Mouse (Mus musculus) neutrophil, adult 5-6 weeks (primary cell): ENCODE results near the gene Dmc1. TPM values are rescaled to one million over a fixed set of nuclear protein-coding genes. Genes with fewer than 3 reads are reported as not detected.

Experiments used
- ATAC-seq: fragments of 151-379, 151-347 bp; 2 replicates; pipeline ENCODE4 v1.8.0; 2017; ENCODE audit warnings: mild to moderate bottlenecking, moderate TSS enrichment; ENCODE audit not compliant: insufficient number of reproducible peaks, poor library complexity, low FRiP score, severe bottlenecking; ENCODE audit errors: extremely low read depth
- total RNA-seq: library from RNA; stranded (forward); fragments of 200-1000 nt; gene quantifications from 2 replicates; pipeline ENCODE4 v1.2.3, GENCODE M21; 2017

Gene Dmc1
- total RNA-seq, result not detected in 2 replicates

- ATAC-seq, result no peak
Observed at GRCm38 (mm10) chr15:79604990-79605665, at the start of gene Dmc1. Gene Dmc1, minus strand, starts transcription at chr15:79605109.

DNA sequence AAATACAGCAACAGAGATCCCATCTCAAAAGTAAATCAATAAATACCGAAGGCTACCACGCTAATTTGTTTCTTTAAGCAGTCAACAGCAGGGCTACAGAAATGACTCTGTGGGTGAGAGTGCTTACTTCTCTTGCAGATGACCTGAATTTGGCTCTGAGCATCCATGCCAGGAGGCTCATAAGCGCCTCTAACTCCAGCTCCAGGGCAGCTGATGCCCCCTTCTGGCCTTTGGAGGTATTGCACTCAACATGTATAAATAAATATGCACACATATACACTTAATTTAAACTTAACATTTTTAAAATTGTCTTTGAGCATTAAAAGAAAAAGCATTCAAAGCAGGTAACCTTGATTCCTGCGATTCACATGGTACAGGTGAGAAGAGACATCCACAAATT, 46.6 kb upstream of the Dmc1 start:
- no peak for ATAC-seq

GRCm38 (mm10) chr15:79650569-79650968, 45.7 kb upstream of the Dmc1 start:
- peak; percentile 83 for ATAC-seq

GRCm38 (mm10) chr15:79648130-79648529, 43.2 kb upstream of the Dmc1 start:
- no peak for ATAC-seq

GRCm38 (mm10) chr15:79645483-79645882, 40.6 kb upstream of the Dmc1 start:
- ATAC-seq, result no peak

GRCm38 (mm10) chr15:79641135-79641817, 36.4 kb upstream of the Dmc1 start:
- ATAC-seq, result no peak

GRCm38 (mm10) chr15:79630471-79630870, 25.6 kb upstream of the Dmc1 start:
- ATAC-seq, result no peak

- no peak for ATAC-seq
Observed at GRCm38 (mm10) chr15:79619770-79620414, 15.0 kb upstream of the Dmc1 start.

DNA sequence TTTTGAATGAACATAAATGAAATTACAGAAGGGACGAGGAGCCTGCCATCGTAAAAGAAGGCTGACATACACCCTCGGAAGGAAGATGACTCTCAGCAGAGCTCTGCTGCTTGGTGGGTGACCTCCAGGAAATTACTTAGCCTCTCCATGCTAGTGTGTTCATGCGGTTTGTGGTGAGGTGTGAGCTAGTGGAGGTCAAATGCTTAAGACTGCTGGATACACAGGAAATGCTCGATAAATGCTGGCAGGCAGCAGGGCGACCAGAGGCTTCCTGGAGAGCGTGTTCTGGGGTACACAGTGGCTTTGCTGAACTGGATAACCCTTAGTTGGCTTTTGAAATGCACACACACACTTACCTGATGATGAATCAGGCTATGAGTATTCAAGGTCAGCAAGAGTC, 13.5 kb upstream of the Dmc1 start:
- ATAC-seq, result no peak

- ATAC-seq, result no peak
Observed at GRCm38 (mm10) chr15:79617135-79617534, 12.2 kb upstream of the Dmc1 start.

- no peak for ATAC-seq
Observed at GRCm38 (mm10) chr15:79616729-79617128, 11.8 kb upstream of the Dmc1 start.

DNA sequence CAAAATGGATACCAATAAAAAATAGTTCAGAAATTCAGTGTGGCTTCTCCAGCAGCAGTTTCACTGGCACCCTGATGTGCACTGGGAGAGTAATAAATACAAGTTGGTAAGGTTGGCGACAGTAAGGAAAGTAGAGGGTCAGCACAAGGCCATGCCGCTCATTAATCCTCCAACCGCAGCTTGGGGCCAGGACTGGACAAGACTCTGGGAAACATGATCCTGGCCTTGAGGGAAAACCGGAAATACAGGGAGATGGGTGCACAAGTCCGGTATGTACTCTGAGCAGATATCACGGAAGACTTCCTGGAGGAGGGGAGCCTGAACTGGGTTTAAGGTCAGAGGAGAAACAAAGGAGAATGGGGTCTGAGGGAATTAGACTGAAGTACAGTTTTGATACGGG, 10.6 kb upstream of the Dmc1 start:
- ATAC-seq, result no peak

DNA sequence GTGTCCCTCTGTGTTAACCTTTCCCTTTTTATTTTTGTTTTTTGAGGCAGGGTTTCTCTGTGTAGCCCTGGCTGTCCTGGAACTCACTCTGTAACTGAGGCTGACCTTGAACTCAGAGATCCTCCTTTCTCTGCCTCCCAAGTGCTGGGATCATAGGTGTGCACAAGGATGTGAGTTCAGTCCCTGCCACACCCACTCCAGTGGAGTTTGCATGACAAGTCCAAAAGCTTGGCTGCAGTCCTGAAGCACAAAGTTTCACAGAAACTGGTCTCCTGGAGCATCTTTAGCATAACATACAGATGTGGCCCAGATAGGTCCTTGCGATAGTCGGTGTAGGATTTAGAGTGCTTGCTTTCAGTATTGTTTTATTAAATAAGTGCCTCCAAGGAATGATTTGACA, 4.3 kb upstream of the Dmc1 start:
- ATAC-seq, result no peak

DNA sequence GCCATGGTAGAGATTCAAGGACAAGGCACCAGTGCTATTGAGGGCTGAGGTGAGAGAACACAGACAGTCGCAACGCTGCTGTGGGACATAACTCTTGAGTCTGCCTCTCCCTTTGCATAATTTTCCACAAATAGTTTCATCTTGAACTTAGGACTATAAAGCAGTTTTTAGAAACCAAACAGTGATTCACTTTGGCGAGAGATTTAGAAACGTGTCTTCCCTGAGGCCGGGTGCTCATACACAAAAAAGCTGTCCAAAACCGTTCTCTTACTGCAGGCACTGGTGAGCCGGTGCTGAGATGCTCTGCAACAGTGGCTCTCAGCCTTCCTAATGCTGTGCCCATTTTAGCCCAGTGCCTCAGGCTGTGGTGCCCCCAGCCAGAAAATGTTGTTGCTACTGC, 3.3 kb upstream of the Dmc1 start:
- ATAC-seq, result no peak

GRCm38 (mm10) chr15:79607757-79608156, 2.8 kb upstream of the Dmc1 start:
- no peak for ATAC-seq

DNA sequence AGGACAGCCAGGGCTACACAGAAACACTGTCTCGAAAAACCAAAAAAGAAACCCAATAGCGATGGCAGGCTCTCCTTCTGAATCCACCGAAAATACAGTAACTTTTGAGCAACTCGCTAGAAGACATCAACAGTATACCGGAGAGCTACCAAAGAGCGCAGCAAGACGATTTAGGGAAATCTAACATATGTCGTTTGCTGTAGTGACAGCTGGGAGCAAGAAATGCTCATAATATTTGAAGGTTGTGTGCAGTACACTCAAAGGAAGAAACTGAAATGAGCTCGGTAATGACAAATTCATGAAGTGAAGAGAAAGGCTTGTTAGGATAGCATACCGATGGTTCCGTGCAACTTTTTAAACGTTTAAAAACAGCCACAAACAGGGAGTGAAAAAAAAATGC, 1.3 kb upstream of the Dmc1 start:
- no peak for ATAC-seq

DNA sequence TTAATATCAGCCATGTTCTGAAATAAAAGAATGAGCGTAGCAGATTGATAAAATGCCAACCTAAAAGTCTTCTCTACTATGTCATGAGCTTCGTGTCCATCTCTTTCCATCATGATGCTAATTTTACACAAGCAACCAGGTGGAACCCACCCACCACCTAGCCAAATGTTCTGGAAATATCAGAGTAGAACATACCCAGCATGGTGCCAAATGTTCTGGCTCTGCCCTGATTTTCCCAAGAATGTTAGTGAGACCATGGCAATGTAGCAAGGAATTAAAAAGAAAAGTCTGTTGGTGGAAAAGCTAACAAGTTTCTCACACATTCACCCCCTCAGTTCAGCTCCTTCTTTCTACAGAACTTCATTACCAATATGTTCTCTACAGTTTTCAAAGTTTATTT, 4.7 kb downstream of the Dmc1 start:
- ATAC-seq, result no peak

GRCm38 (mm10) chr15:79598715-79599114, 6.2 kb downstream of the Dmc1 start:
- no peak for ATAC-seq

- no peak for ATAC-seq
Observed at GRCm38 (mm10) chr15:79581581-79581980, 23.3 kb downstream of the Dmc1 start.

GRCm38 (mm10) chr15:79577671-79578426, 27.1 kb downstream of the Dmc1 start:
- no peak for ATAC-seq
